Mouse (Mus musculus) adrenal gland (tissue): Measurements from ENCODE around the gene Sppl2c.

ENCODE experiments used
- intact Hi-C: fragments of 180-260 bp; cut with DNase I; formaldehyde crosslinking; loops from one replicate; pipeline ENCODE4 v1.15.1; 2025

The Sppl2c gene

DNA sequence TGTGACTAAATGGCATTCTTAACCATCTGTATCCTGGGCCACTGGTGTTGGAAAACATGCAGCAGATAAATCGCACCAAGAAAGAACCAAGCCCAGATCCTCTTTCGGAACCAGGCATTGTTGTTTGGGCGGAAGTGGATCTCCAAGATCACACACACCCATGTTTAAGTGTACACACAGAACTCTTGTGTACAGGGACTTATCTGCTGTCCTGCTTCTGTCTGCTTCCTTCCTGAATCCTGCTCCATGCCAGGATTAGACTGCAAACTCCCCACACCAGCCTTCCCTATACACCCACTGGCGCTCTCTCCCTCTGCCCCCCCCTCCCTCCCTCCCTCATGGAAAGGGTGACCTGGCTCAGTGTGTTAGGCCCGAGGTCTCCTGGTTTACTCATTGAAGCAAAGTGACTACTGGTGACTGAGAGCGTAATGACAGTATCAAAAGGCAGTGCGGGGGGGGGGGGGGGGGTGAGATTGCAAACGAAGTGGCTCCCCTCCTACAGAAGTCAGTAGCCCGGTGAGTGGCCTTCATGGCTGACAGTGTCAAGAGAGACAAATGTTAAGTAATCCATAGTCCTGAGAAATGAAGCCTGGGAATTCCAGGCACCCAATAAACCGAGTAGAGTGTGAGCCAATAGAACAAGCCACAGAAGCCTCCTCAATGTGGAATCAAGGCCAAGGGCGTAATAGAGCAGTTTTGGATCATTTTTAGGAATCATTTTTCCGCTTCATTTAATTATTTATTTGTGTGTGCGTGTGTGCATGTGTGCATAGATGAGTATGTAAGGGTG, 52.0 kb downstream of the Sppl2c start:
- intact Hi-C loops = no loop called here
